ENCODE assay signal across 8 mouse cellular contexts in the genomic region with DNA sequence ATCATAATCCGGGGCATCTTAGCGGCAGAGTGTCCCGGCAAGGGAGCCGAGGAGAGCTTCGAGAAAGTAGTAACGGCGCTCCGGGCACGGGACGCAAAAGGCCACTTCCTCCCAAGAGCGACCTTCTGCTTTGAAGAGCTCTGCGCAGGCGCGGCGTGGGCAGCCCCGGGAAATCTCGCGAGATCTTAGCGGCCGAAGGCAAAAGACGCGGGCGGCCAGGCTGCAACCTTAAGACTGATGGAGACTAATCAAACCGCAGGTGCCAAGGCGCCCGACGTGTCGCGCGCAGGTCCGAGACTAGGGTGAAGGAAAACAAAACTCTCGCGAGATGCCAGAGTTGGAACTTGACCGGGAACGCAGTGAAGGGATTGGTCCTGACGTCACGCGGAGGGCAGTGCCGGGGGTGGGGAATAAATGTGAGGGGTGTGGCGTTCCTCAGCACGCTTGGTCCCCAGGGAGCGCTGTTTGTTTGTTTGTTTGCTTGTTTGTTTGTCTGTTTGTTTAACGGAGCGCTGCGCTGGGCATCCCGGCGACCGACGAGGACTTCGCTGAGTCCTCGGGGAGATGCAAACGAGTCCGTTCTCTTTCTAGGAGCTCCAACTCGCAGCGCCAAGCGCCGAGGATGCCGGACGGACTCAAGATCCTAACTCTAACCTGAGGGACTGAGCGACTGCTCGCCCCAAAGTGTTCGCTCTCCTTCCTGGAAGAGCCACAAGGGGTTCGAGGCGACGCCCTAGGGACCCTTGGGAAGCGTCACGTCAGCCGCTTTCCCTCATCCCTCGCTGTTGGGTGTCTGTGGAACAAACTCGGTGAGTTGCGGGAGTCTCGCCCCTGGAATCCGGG. TPM values are rescaled to one million over a fixed set of nuclear protein-coding genes. Genes with fewer than 3 reads are reported as not detected.
A peak's percentile ranks its signal among the peaks of the same experiment; 100 is the strongest.
DNase-seq lines count a peak whose midpoint lies in the region; ATAC-seq and TF ChIP-seq lines count a peak whose summit lies in the region.

A gene (minus strand): TSS at position 319 of the 843 bp plus-strand sequence.

- WGBS in kidney, embryonic 14.5 days = under 1% methylated on average over 73 of the region's 73 CpGs
- WGBS in limb, embryonic 15.5 days = under 1% methylated on average over 73 of the region's 73 CpGs

- H3K36me3 ChIP-seq in kidney, embryonic 14.5 days (ENCODE audit: control insufficient read depth, insufficient read depth, low read length) = peaks cover 4% of the 10 kb centered on the region; the same call in 1 of the 2 replicates
- H3K36me3 ChIP-seq in limb, embryonic 15.5 days = peaks cover 6% of the 10 kb centered on the region; the same call in 1 of the 2 replicates

- peak; percentile 82; the same call in 1 of the 2 replicates for TF ChIP-seq POLR2A in bone marrow macrophage, adult 2 months (IDR thresholded peaks at IDR 0.05; ENCODE audit: borderline replicate concordance, low read depth, low read length)
- TF ChIP-seq POLR2A in embryonic fibroblast, embryonic 13.5 days (IDR thresholded peaks at IDR 0.05; ENCODE audit: low read depth, low read length) = peak; percentile 94

- peak within 1 kb of the TSS; percentile 91 for H3K4me2 ChIP-seq in kidney, embryonic 14.5 days (replicated peaks; ENCODE audit: low read depth, low read length)
- peak within 1 kb of the TSS; percentile 74 for H3K4me2 ChIP-seq in limb, embryonic 15.5 days

- H3K4me1 ChIP-seq in bone marrow macrophage, adult 2 months (ENCODE audit: control insufficient read depth, insufficient read depth, low read length) = peaks cover 12% of the 10 kb centered on the region
- peaks cover 5% of the 10 kb centered on the region; the same call in 1 of the 2 replicates for H3K4me1 ChIP-seq in embryonic fibroblast, embryonic 13.5 days (ENCODE audit: control insufficient read depth, insufficient read depth, low read length)
- H3K4me1 ChIP-seq in kidney, embryonic 14.5 days (ENCODE audit: control insufficient read depth, insufficient read depth, low read length) = peaks cover 13% of the 10 kb centered on the region
- peaks cover 17% of the 10 kb centered on the region for H3K4me1 ChIP-seq in limb, embryonic 15.5 days

- TF ChIP-seq CTCF in bone marrow macrophage, adult 2 months (IDR thresholded peaks at IDR 0.05; ENCODE audit: low read depth, low read length) = no peak
- no peak for TF ChIP-seq CTCF in embryonic fibroblast, embryonic 13.5 days (IDR thresholded peaks at IDR 0.05; ENCODE audit: borderline replicate concordance, insufficient read depth, low read length)

- DNase-seq in A20 (ENCODE audit: low read depth, low spot score) = peak; percentile 98
- peak; percentile 97 for DNase-seq in heart, adult 9 months (ENCODE audit: low spot score in 2 of 2)
- DNase-seq in monocyte, adult 2 months (ENCODE audit: low read depth in 1 of 2, low spot score in 2 of 2) = peak; percentile 92 to 94
- peak; percentile 94 to 97 for DNase-seq in spleen, postnatal 36 days (ENCODE audit: low spot score in 2 of 2)

- H3K9me3 ChIP-seq in kidney, embryonic 14.5 days (ENCODE audit: control insufficient read depth, low read length) = no peaks in the 10 kb centered on the region
- no peaks in the 10 kb centered on the region for H3K9me3 ChIP-seq in limb, embryonic 15.5 days

- no peaks in the 10 kb centered on the region for H3K27me3 ChIP-seq in kidney, embryonic 14.5 days (ENCODE audit: control insufficient read depth, insufficient read depth, low read length)
- H3K27me3 ChIP-seq in limb, embryonic 15.5 days = no peaks in the 10 kb centered on the region

- ATAC-seq in kidney, embryonic 14.5 days (ENCODE audit: low FRiP score, low TSS enrichment) = peak; percentile 97
- peak; percentile 93 for ATAC-seq in limb, embryonic 15.5 days (ENCODE audit: insufficient number of reproducible peaks, low FRiP score, low TSS enrichment, low read depth)

- H3K27ac ChIP-seq in bone marrow macrophage, adult 2 months (ENCODE audit: insufficient read depth, low read depth, low read length) = peak within 1 kb of the TSS; percentile 93
- peak within 1 kb of the TSS; percentile 91 for H3K27ac ChIP-seq in embryonic fibroblast, embryonic 13.5 days (ENCODE audit: insufficient read depth, low read length)
- H3K27ac ChIP-seq in kidney, embryonic 14.5 days (ENCODE audit: low read depth, low read length) = peak within 1 kb of the TSS; percentile 98
- H3K27ac ChIP-seq in limb, embryonic 15.5 days = peak within 1 kb of the TSS; percentile 98

- H3K9ac ChIP-seq in kidney, embryonic 14.5 days (ENCODE audit: low read depth, low read length) = peak within 1 kb of the TSS; percentile 92
- peak within 1 kb of the TSS; percentile 80 for H3K9ac ChIP-seq in limb, embryonic 15.5 days

- H3K4me3 ChIP-seq in bone marrow macrophage, adult 2 months (ENCODE audit: insufficient read depth, low read length) = peak within 1 kb of the TSS; percentile 91
- H3K4me3 ChIP-seq in embryonic fibroblast, embryonic 13.5 days (ENCODE audit: insufficient read depth, low read length) = peak within 1 kb of the TSS; percentile 88
- H3K4me3 ChIP-seq in kidney, embryonic 14.5 days (ENCODE audit: low read length) = peak within 1 kb of the TSS; percentile 89
- H3K4me3 ChIP-seq in limb, embryonic 15.5 days = peak within 1 kb of the TSS; percentile 78

RNA-seq across cellular contexts. Expression of the gene that starts here (rescaled TPM):
- 54.0 and 55.4 TPM in 2 replicates for polyA plus RNA-seq in bone marrow macrophage, adult 2 months (2012; ENCODE audit: insufficient read depth, insufficient read length, missing spikeins)
- polyA plus RNA-seq in embryonic fibroblast, embryonic 13.5 days (2011; ENCODE audit: insufficient read length, low read depth, missing spikeins) = 38.6 and 52.1 TPM in 2 replicates
- 69.3 and 73.5 TPM in 2 replicates for polyA plus RNA-seq in kidney, embryonic 14.5 days (2014; fragmentation: Nextera tagmentation; extraction: Ambion mirVana)
- 61.1 and 61.7 TPM in 2 replicates for polyA plus RNA-seq in limb, embryonic 15.5 days (2015; fragmentation: Nextera tagmentation; extraction: Ambion mirVana)

Comparison
In these comparisons a context has a peak if more than half of its experiments do, and no peak if none do; other contexts are left out.
1. Peak in every context shown above with its lines: DNase-seq, ATAC-seq, H3K4me3 ChIP-seq and H3K27ac ChIP-seq.